Mouse (Mus musculus): ENCODE measurements at regions not wholly inside any gene's neighbourhood (a gene's known extent, or its start where the extent isn't known, plus 50 kb on each side); places are given as distances from the start of the nearest gene placed in this dataset.
"Not testable (repeated sequence)": the region's sequence is repeated elsewhere in the genome, so short reads cannot be mapped to it uniquely, and the experiment has no call there.

GRCm38 (mm10) chr12:21526906-21527305 lies 109.5 kb upstream of the Ywhaq start:
- not testable (repeated sequence) for H3K4me1 ChIP-seq (replicated peaks; ENCODE audit: control insufficient read depth, insufficient read depth, low read length); H3K9ac ChIP-seq (ENCODE audit: low read length); H3K9me3 ChIP-seq (ENCODE audit: control insufficient read depth, low read length); H3K4me2 ChIP-seq (ENCODE audit: low read length); H3K4me3 ChIP-seq (ENCODE audit: low read depth, low read length); DNase-seq (ENCODE audit: low spot score); H3K36me3 ChIP-seq (ENCODE audit: control insufficient read depth, insufficient read depth, low read length); H3K27ac ChIP-seq (ENCODE audit: low read depth); H3K27me3 ChIP-seq (replicated peaks; ENCODE audit: control insufficient read depth, insufficient read depth, low read length)
- ATAC-seq (replicated peaks; ENCODE audit: low FRiP score, low TSS enrichment, low read depth), result 0 out of 2 replicates have a peak, but pooled peaks have one; percentile 52
- WGBS, result 100% methylated on average over 1 of the region's 2 CpGs

DNA sequence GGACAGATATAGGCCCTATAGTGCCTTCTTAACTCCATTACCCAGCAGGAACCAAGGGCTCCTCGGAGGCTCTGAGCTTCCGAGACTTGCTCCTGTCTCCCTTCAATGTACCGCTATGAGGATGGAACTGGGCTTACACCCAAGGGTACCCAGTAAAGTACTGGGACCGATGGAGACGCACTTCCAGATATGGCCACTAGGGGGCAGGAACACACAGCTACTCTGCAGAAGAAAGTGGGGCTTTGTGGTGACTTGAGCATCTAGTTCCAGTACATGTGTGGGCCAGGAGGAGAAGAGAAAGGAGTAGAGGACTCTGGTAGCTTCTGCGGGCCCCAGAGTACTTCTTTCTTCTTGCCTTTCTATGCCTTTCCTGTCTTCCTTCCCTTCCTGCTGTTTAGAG lies 108.1 kb upstream of the Ywhaq start:
- ATAC-seq (replicated peaks; ENCODE audit: low FRiP score, low TSS enrichment, low read depth); DNase-seq (ENCODE audit: low spot score); H3K27ac ChIP-seq (ENCODE audit: low read depth); H3K9ac ChIP-seq (ENCODE audit: low read length); H3K36me3 ChIP-seq (ENCODE audit: control insufficient read depth, insufficient read depth, low read length); H3K9me3 ChIP-seq (ENCODE audit: control insufficient read depth, low read length); H3K27me3 ChIP-seq (replicated peaks; ENCODE audit: control insufficient read depth, insufficient read depth, low read length); H3K4me2 ChIP-seq (ENCODE audit: low read length); H3K4me3 ChIP-seq (ENCODE audit: low read depth, low read length); H3K4me1 ChIP-seq (replicated peaks; ENCODE audit: control insufficient read depth, insufficient read depth, low read length): not testable (repeated sequence)
- 43% methylated on average over 6 of the region's 6 CpGs for WGBS

DNA sequence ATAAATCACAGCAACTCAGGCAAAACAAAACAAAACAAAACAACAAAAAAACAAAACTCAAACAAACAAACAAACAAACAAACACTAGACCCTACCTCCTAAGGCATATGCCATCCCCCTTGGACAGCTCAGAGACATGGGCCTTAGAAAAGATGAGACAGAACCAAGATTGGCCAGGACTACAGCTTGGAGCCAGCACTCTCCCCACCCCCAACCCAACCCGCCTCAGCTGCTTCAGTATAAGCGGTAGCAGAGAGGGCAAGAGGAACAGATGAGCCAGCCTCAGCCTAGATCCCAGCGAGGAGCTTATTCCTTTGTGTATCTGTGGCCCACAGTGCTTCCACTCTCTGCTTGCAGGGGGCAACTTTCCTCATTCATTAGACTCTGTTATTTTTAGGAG lies 105.2 kb upstream of the Ywhaq start:
- Histone ChIP-seq H3K4me3 (ENCODE audit: low read depth, low read length) (no peak overlapping the region), H3K9ac (ENCODE audit: low read length) (no peak overlapping the region), H3K36me3 (ENCODE audit: control insufficient read depth, insufficient read depth, low read length) (no peaks in the 10 kb centered on the region), H3K4me2 (ENCODE audit: low read length) (no peak overlapping the region), H3K9me3 (ENCODE audit: control insufficient read depth, low read length) (no peaks in the 10 kb centered on the region), H3K27me3 (replicated peaks; ENCODE audit: control insufficient read depth, insufficient read depth, low read length) (no peaks in the 10 kb centered on the region), H3K4me1 (replicated peaks; ENCODE audit: control insufficient read depth, insufficient read depth, low read length) (no peaks in the 10 kb centered on the region), H3K27ac (ENCODE audit: low read depth) (no peak overlapping the region)
- ATAC-seq (replicated peaks; ENCODE audit: low FRiP score, low TSS enrichment, low read depth), result no peak
- WGBS, result 49% methylated on average over 3 of the region's 3 CpGs
- no peak for DNase-seq (ENCODE audit: low spot score)

GRCm38 (mm10) chr12:21519058-21519457 lies 101.6 kb upstream of the Ywhaq start:
- WGBS, result 63% methylated on average over 3 of the region's 3 CpGs

GRCm38 (mm10) chr12:21512736-21513135 lies 95.3 kb upstream of the Ywhaq start:
- no peak overlapping the region for H3K9ac ChIP-seq (ENCODE audit: low read length)
- ATAC-seq (replicated peaks; ENCODE audit: low FRiP score, low TSS enrichment, low read depth) (no peak), DNase-seq (ENCODE audit: low spot score) (no peak)
- H3K27me3 ChIP-seq (replicated peaks; ENCODE audit: control insufficient read depth, insufficient read depth, low read length), result no peaks in the 10 kb centered on the region
- no peak overlapping the region for H3K4me2 ChIP-seq (ENCODE audit: low read length)
- H3K36me3 ChIP-seq (ENCODE audit: control insufficient read depth, insufficient read depth, low read length), result no peaks in the 10 kb centered on the region
- no peaks in the 10 kb centered on the region for H3K9me3 ChIP-seq (ENCODE audit: control insufficient read depth, low read length)
- WGBS, result 50% methylated on average over 2 of the region's 2 CpGs
- H3K4me3 ChIP-seq (ENCODE audit: low read depth, low read length), result no peak overlapping the region
- no peaks in the 10 kb centered on the region for H3K4me1 ChIP-seq (replicated peaks; ENCODE audit: control insufficient read depth, insufficient read depth, low read length)
- no peak overlapping the region for H3K27ac ChIP-seq (ENCODE audit: low read depth)

More at GRCm38 (mm10) chr12:21519058-21519457, 101.6 kb upstream of the Ywhaq start:
- ATAC-seq (replicated peaks; ENCODE audit: low FRiP score, low TSS enrichment, low read depth), result no peak
- H3K27ac ChIP-seq (ENCODE audit: low read depth), result no peak overlapping the region
- no peak overlapping the region for H3K4me2 ChIP-seq (ENCODE audit: low read length)
- no peaks in the 10 kb centered on the region for H3K36me3 ChIP-seq (ENCODE audit: control insufficient read depth, insufficient read depth, low read length)
- no peaks in the 10 kb centered on the region for H3K4me1 ChIP-seq (replicated peaks; ENCODE audit: control insufficient read depth, insufficient read depth, low read length)
- no peaks in the 10 kb centered on the region for H3K9me3 ChIP-seq (ENCODE audit: control insufficient read depth, low read length)
- no peak overlapping the region for H3K9ac ChIP-seq (ENCODE audit: low read length)
- no peak overlapping the region for H3K4me3 ChIP-seq (ENCODE audit: low read depth, low read length)
- no peaks in the 10 kb centered on the region for H3K27me3 ChIP-seq (replicated peaks; ENCODE audit: control insufficient read depth, insufficient read depth, low read length)
- no peak for DNase-seq (ENCODE audit: low spot score)

DNA sequence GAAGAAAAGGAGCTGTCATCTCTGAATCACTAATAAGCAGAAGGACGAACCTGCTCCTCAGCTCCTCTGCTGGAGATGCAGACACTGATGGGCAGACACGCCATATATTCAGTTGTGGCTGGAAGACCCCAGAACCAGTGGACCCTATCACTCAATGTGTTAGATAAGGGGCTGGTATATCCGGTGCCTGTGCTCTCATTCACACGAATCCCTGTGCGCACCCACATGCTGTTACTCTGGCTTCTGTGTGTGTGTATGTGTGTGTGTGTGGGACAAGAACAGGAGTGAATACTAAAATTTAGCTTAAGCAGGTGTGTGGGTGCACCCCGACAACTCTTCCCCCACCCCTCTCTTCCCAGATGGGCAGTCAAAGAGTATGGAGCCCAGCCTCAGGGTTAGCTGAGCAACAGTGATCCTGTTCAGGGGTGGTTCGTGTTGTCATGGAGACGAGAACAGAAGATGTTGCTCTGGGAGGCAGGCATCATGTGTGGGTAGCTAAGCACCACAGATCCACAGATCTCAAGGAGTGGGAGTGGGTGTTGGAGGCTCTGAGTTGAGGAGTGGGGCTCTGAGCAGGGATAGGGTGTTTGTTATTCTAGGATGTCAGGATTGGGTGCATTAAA lies 93.7 kb upstream of the Ywhaq start:
- H3K4me3 ChIP-seq (ENCODE audit: low read depth, low read length), result no peak overlapping the region
- ATAC-seq (replicated peaks; ENCODE audit: low FRiP score, low TSS enrichment, low read depth) (no peak), DNase-seq (ENCODE audit: low spot score) (no peak)
- no peaks in the 10 kb centered on the region for H3K9me3 ChIP-seq (ENCODE audit: control insufficient read depth, low read length)
- no peaks in the 10 kb centered on the region for H3K36me3 ChIP-seq (ENCODE audit: control insufficient read depth, insufficient read depth, low read length)
- WGBS, result 88% methylated on average over 8 of the region's 8 CpGs
- no peaks in the 10 kb centered on the region for H3K27me3 ChIP-seq (replicated peaks; ENCODE audit: control insufficient read depth, insufficient read depth, low read length)
- no peak overlapping the region for H3K4me2 ChIP-seq (ENCODE audit: low read length)
- no peak overlapping the region for H3K27ac ChIP-seq (ENCODE audit: low read depth)
- H3K9ac ChIP-seq (ENCODE audit: low read length), result no peak overlapping the region
- H3K4me1 ChIP-seq (replicated peaks; ENCODE audit: control insufficient read depth, insufficient read depth, low read length), result no peaks in the 10 kb centered on the region

GRCm38 (mm10) chr12:21507080-21507479 lies 89.6 kb upstream of the Ywhaq start:
- DNase-seq (ENCODE audit: low spot score) (no peak), ATAC-seq (replicated peaks; ENCODE audit: low FRiP score, low TSS enrichment, low read depth) (no peak)
- Histone ChIP-seq H3K4me1 (replicated peaks; ENCODE audit: control insufficient read depth, insufficient read depth, low read length) (no peaks in the 10 kb centered on the region), H3K9me3 (ENCODE audit: control insufficient read depth, low read length) (no peaks in the 10 kb centered on the region), H3K4me2 (ENCODE audit: low read length) (no peak overlapping the region), H3K36me3 (ENCODE audit: control insufficient read depth, insufficient read depth, low read length) (no peaks in the 10 kb centered on the region), H3K4me3 (ENCODE audit: low read depth, low read length) (no peak overlapping the region), H3K9ac (ENCODE audit: low read length) (no peak overlapping the region), H3K27me3 (replicated peaks; ENCODE audit: control insufficient read depth, insufficient read depth, low read length) (no peaks in the 10 kb centered on the region), H3K27ac (ENCODE audit: low read depth) (no peak overlapping the region)
- WGBS, result 20% methylated on average over 1 of the region's 1 CpGs

DNA sequence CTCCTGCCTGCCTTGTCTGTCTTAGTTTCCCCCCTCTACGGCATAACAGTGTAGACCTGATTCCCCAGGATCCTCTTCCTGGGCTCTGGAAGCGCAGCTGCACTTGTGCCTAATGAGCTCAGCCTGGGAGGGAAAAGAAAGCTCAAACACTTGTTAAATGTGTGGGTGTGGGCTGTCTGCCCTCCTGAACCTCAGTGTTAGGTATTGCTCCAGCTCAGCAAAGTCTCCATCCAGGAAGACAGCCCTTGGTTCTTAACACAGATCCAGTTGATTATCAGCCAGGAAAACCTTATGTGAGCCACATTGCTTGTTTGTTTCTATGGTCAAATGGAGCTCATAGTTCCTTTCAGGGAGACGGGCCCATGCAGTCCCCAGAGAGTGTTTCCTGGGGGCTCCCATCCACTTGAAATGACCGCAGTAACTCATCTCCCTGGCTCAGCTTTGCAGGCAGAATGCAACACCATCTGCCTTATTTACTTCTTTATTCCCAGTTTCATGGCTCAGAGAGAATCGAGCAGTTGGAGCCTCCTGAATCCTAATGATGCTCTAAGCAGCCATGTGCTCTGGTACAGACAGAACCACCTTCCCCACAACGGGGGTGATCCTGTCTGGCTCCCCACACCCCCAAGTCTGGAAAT lies 88.4 kb upstream of the Ywhaq start:
- Histone ChIP-seq H3K36me3 (ENCODE audit: control insufficient read depth, insufficient read depth, low read length) (no peaks in the 10 kb centered on the region), H3K4me3 (ENCODE audit: low read depth, low read length) (no peak overlapping the region), H3K27ac (ENCODE audit: low read depth) (no peak overlapping the region), H3K4me1 (replicated peaks; ENCODE audit: control insufficient read depth, insufficient read depth, low read length) (no peaks in the 10 kb centered on the region), H3K9me3 (ENCODE audit: control insufficient read depth, low read length) (no peaks in the 10 kb centered on the region), H3K9ac (ENCODE audit: low read length) (no peak overlapping the region), H3K27me3 (replicated peaks; ENCODE audit: control insufficient read depth, insufficient read depth, low read length) (no peaks in the 10 kb centered on the region), H3K4me2 (ENCODE audit: low read length) (no peak overlapping the region)
- DNase-seq (ENCODE audit: low spot score) (no peak), ATAC-seq (replicated peaks; ENCODE audit: low FRiP score, low TSS enrichment, low read depth) (no peak)
- WGBS, result 72% methylated on average over 6 of the region's 6 CpGs

DNA sequence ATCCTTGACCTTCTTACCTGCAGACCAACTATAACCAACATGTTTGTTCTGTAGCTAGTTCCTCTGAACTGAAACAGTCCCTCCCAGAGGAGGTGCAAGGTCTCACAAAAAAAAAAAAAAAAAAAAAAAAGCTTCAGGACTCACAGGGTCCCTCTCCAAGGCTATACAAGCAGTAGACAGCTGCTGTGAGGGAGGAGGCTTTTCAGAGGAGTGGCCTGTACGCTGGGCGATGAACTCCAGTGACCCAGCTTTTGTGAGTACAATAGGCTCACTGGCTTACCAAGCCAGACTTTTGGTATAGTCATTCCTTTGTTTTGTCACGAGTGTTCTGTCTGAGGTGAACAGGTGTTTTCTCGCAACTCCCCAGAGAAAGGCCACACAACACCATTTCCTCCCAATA lies 85.8 kb upstream of the Ywhaq start:
- H3K36me3 ChIP-seq (ENCODE audit: control insufficient read depth, insufficient read depth, low read length), result no peaks in the 10 kb centered on the region
- H3K27ac ChIP-seq (ENCODE audit: low read depth), result no peak overlapping the region
- no peak overlapping the region for H3K4me2 ChIP-seq (ENCODE audit: low read length)
- no peak for DNase-seq (ENCODE audit: low spot score)
- 59% methylated on average over 4 of the region's 4 CpGs for WGBS
- no peaks in the 10 kb centered on the region for H3K27me3 ChIP-seq (replicated peaks; ENCODE audit: control insufficient read depth, insufficient read depth, low read length)
- H3K4me1 ChIP-seq (replicated peaks; ENCODE audit: control insufficient read depth, insufficient read depth, low read length), result no peaks in the 10 kb centered on the region
- ATAC-seq (replicated peaks; ENCODE audit: low FRiP score, low TSS enrichment, low read depth), result no peak
- H3K9me3 ChIP-seq (ENCODE audit: control insufficient read depth, low read length), result no peaks in the 10 kb centered on the region
- no peak overlapping the region for H3K4me3 ChIP-seq (ENCODE audit: low read depth, low read length)
- H3K9ac ChIP-seq (ENCODE audit: low read length), result no peak overlapping the region

Data from intestine, embryonic 14.5 days (tissue).